Mouse (Mus musculus) liver, embryonic 14.5 days (tissue): ENCODE data around the gene Prtn3. TPM values are rescaled to one million over a fixed set of nuclear protein-coding genes. Genes with fewer than 3 reads are reported as not detected.

Experiments
- ATAC-seq: fragments of 200-750 bp; cut with Nextera tagmentation; 2 replicates; pipeline ENCODE4 v1.8.0; 2017; ENCODE audit warnings: moderate number of reproducible peaks, mild to moderate bottlenecking, moderate library complexity; ENCODE audit not compliant: insufficient read depth
- DNase-seq, 3 experiments: peaks; one replicate each; pipeline ENCODE4 v3.0.0-alpha.2; 2012 to 2013; ENCODE audit warnings: low read depth in 3 of 3, low spot score in 3 of 3
- H3K27ac ChIP-seq: fragments of 300-500 bp; sonication (generic); 2 replicates; pipeline ENCODE4 v1.5.1; 2014; ENCODE audit warnings: moderate library complexity, mild to moderate bottlenecking, control low read depth, inconsistent platforms
- H3K27me3 ChIP-seq: fragments of 300-500 bp; sonication (generic); 2 replicates; pipeline ENCODE4 v1.6.1; 2014; ENCODE audit warnings: mild to moderate bottlenecking, low read length, moderate library complexity; ENCODE audit not compliant: control insufficient read depth, insufficient read depth
- H3K36me3 ChIP-seq: fragments of 300-500 bp; sonication (generic); replicated peaks from 2 replicates; pipeline ENCODE4 v1.6.1; 2014; ENCODE audit warnings: low read depth; ENCODE audit not compliant: control insufficient read depth, insufficient read depth
- H3K4me1 ChIP-seq, 2 experiments: fragments of 200-500 bp in 1 of 2; fragments of 300-500 bp in 1 of 2; sonication (generic) in 1 of 2; replicated peaks; 2 replicates each; pipeline ENCODE4 v1.6.1; 2012 to 2014; ENCODE audit warnings: antibody characterized with exemption in 1 of 2, inconsistent platforms in 1 of 2, low read length in 1 of 2; ENCODE audit not compliant: control insufficient read depth in 2 of 2, insufficient read depth in 2 of 2
- H3K4me2 ChIP-seq: fragments of 300-500 bp; sonication (generic); 2 replicates; pipeline ENCODE4 v1.6.1; 2014; ENCODE audit warnings: low read depth, mild to moderate bottlenecking, control low read depth, moderate library complexity
- H3K4me3 ChIP-seq, 2 experiments: fragments of 200-500 bp in 1 of 2; fragments of 300-500 bp in 1 of 2; sonication (generic) in 1 of 2; 2 replicates each; pipeline ENCODE4 v1.5.1; 2012 to 2014; ENCODE audit warnings: low read depth in 2 of 2, low read length in 2 of 2, mild to moderate bottlenecking in 2 of 2, control low read depth in 1 of 2, inconsistent platforms in 1 of 2, moderate library complexity in 1 of 2; ENCODE audit not compliant: insufficient read depth in 1 of 2
- H3K9ac ChIP-seq: fragments of 300-500 bp; sonication (generic); replicated peaks from 2 replicates; pipeline ENCODE4 v1.6.1; 2014; ENCODE audit warnings: mild to moderate bottlenecking, control low read depth, moderate library complexity
- H3K9me3 ChIP-seq: fragments of 300-500 bp; sonication (generic); 2 replicates; pipeline ENCODE4 v1.6.1; 2016; ENCODE audit warnings: low read length, mixed read lengths; ENCODE audit not compliant: control insufficient read depth
- CTCF ChIP-seq: IDR thresholded peaks from 2 replicates; pipeline ENCODE4 v1.5.1; 2016; ENCODE audit warnings: antibody characterized with exemption, low read depth, control low read depth
- EP300 ChIP-seq: IDR thresholded peaks from 2 replicates; pipeline ENCODE4 v1.6.1; 2016; ENCODE audit warnings: antibody characterized with exemption, low read depth
- WGBS: fragments of 180-500 bp; shearing (Covaris S2); extraction: QIAGEN DNeasy Blood & Tissue Kit; methylation state at CpG from one replicate; pipeline ENCODE4 v1.1.7; 2014; ENCODE audit not compliant: insufficient replicate concordance; 5-methylcytosine and 5-hydroxymethylcytosine counted together
- polyA plus RNA-seq, 2 experiments: library from polyadenylated mRNA; depleted of rRNA in 1 of 2; stranded (reverse) in 1 of 2; unstranded in 1 of 2; fragments of >200 nt; fragmentation: Nextera tagmentation in 1 of 2; extraction: Ambion mirVana in 1 of 2; gene quantifications; 2 replicates each; pipeline versions ENCODE4 v1.2.1 to v1.2.3; 2012 to 2014

Prtn3 gene
- polyA plus RNA-seq, 2 experiments, result 132 to 133 TPM

GRCm38 (mm10) chr10:79912412-79912811 lies 38.1 kb downstream of the Prtn3 start:
- TF ChIP-seq CTCF, result no peak
- no peak for TF ChIP-seq EP300
- 69% methylated on average over 20 of the region's 20 CpGs for WGBS
- peaks cover 26 to 36% of the 10 kb centered on the region in 2 experiments for H3K4me1 ChIP-seq

GRCm38 (mm10) chr10:79914131-79914947 lies 40.1 kb downstream of the Prtn3 start:
- peak overlapping the region; percentile 26 to 69 for H3K4me3 ChIP-seq
- no peaks in the 10 kb centered on the region for H3K36me3 ChIP-seq
- H3K27me3 ChIP-seq, result peaks cover 17% of the 10 kb centered on the region
- peak overlapping the region; percentile 94 for H3K4me2 ChIP-seq
- WGBS, result 16% methylated on average over 11 of the region's 11 CpGs
- peak overlapping the region; percentile 64 for H3K9ac ChIP-seq
- ATAC-seq (peak; percentile 77), DNase-seq (peak in 2 of 3 experiments; percentile 55 to 60)
- peak overlapping the region; percentile 80 for H3K27ac ChIP-seq
- no peak for TF ChIP-seq CTCF
- peak; percentile 72 for TF ChIP-seq EP300
- H3K4me1 ChIP-seq, result peaks cover 23 to 33% of the 10 kb centered on the region in 2 experiments
- H3K9me3 ChIP-seq, result no peaks in the 10 kb centered on the region

More at GRCm38 (mm10) chr10:79912412-79912811, 38.1 kb downstream of the Prtn3 start:
- no peaks in the 10 kb centered on the region for H3K9me3 ChIP-seq
- H3K4me3 ChIP-seq, result no peak overlapping the region
- no peaks in the 10 kb centered on the region for H3K36me3 ChIP-seq
- no peak overlapping the region for H3K27ac ChIP-seq
- H3K27me3 ChIP-seq, result no peaks in the 10 kb centered on the region
- no peak overlapping the region for H3K4me2 ChIP-seq
- DNase-seq (no peak), ATAC-seq (no peak)
- H3K9ac ChIP-seq, result no peak overlapping the region

GRCm38 (mm10) chr10:79914948-79915596 lies 40.8 kb downstream of the Prtn3 start:
- 31% methylated on average over 7 of the region's 7 CpGs for WGBS
- Histone ChIP-seq H3K4me1 (peaks cover 23 to 29% of the 10 kb centered on the region in 2 experiments), H3K36me3 (no peaks in the 10 kb centered on the region), H3K9ac (peak overlapping the region; percentile 64), H3K4me3 (peak overlapping the region; percentile 26 to 69; a peak in 3 of 4 replicates), H3K27me3 (peaks cover 24% of the 10 kb centered on the region), H3K27ac (peak overlapping the region; percentile 80), H3K9me3 (no peaks in the 10 kb centered on the region), H3K4me2 (peak overlapping the region; percentile 94)
- DNase-seq (no peak), ATAC-seq (no peak; the same call in 1 of the 2 replicates)
- TF ChIP-seq CTCF, result no peak
- TF ChIP-seq EP300, result no peak

- ATAC-seq (no peak), DNase-seq (no peak)
- H3K4me2 ChIP-seq, result peak overlapping the region; percentile 94
- no peaks in the 10 kb centered on the region for H3K36me3 ChIP-seq
- peak overlapping the region; percentile 83 for H3K9ac ChIP-seq
- peak overlapping the region; percentile 49 for H3K27ac ChIP-seq
- 9% methylated on average over 8 of the region's 8 CpGs for WGBS
- peaks cover 34% of the 10 kb centered on the region for H3K27me3 ChIP-seq
- TF ChIP-seq CTCF (no peak), EP300 (no peak)
- H3K4me1 ChIP-seq, result peaks cover 23 to 29% of the 10 kb centered on the region in 2 experiments
- peak overlapping the region; percentile 69 to 75 for H3K4me3 ChIP-seq
- H3K9me3 ChIP-seq, result no peaks in the 10 kb centered on the region
Observed at GRCm38 (mm10) chr10:79916081-79916480, 41.8 kb downstream of the Prtn3 start.
